Mouse (Mus musculus) layer of hippocampus, postnatal 25 days (tissue): ENCODE measurements around the gene Dcst1. TPM values are rescaled to one million over a fixed set of nuclear protein-coding genes. Genes with fewer than 3 reads are reported as not detected.
A peak's percentile ranks its signal among the peaks of the same experiment; 100 is the strongest.

Source experiments
- DNase-seq, 2 experiments: peaks; one replicate each; pipeline ENCODE4 v3.0.0; 2022; ENCODE audit warnings: mixed read lengths in 2 of 2, low spot score in 1 of 2; ENCODE audit errors: extremely low spot score in 1 of 2
- total RNA-seq, 2 experiments: library from RNA; stranded (reverse); gene quantifications; 2 replicates each; pipeline ENCODE4 v1.2.3; 2021

Dcst1 gene
- total RNA-seq, 2 experiments from 2014 or later = not detected

DNA sequence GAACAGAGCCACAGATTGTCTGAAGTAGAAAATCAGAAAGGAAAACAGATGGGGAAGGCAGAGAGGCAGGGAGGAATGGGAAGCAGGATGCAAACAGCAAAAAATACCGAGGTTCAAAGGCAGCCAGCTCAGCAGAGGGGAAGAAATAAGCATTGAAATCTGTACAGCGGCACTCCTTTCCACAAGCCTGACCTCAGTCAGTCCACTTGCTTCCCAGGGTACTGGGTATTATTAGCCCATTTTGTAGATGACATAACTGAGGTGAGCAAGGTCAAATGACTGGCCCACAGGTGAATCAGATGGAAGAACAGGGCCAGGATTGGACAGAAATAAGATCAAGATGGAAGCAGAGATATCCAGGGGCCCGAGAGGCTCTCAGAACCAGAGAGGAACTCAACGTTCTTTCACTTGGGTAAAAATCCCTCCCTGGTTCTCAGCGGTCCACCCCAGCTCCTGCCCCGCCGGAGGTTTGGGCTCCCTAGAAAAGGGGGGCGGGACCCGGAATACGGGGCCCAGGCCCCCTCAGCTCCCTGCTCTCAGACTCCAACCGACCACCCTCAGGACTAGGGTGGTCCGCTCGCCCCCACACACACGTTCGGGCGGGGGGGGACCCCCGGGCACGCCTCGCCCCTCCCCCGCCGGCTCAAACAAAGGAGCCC, 27.9 kb downstream of the Dcst1 start:
- DNase-seq = no peak

DNA sequence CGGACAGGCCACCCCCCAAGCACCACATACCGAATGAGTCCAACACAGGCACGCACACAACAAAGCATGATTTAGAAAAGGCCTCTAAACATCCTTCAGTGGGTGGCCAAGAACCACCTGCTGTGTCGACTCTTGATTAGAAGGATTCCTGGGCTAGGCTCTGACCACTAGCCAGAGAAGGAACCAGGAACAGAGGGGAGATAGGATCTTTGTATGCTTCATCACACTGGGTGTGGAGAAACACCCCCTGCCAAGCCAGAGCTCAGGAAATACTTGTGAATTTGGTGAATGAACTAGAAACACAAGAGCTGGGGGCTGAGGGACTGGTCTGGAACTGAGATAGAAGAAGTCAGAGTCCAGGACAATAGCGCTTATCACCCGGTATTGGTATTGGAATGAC, 28.5 kb downstream of the Dcst1 start:
- DNase-seq = no peak

DNA sequence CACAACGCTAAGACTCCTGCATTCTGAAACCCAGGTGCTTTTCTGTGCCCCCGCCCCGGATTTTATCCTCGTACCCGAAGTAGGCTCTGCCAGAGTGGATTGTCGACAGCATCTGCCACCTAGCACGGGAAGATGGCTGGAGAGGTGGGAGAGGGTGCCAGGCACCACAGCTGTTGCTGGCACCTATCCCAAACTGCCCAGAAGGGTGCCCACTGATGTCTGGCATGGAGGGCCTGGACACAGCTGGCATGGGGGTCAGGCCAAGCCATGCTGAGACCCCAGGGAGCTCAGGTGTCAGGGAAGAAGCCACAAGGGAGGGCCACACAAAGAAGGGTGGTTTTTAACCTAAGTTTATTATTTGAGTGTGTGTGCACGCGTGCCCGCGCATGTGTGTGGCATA, 32.0 kb downstream of the Dcst1 start:
- no peak for DNase-seq

DNA sequence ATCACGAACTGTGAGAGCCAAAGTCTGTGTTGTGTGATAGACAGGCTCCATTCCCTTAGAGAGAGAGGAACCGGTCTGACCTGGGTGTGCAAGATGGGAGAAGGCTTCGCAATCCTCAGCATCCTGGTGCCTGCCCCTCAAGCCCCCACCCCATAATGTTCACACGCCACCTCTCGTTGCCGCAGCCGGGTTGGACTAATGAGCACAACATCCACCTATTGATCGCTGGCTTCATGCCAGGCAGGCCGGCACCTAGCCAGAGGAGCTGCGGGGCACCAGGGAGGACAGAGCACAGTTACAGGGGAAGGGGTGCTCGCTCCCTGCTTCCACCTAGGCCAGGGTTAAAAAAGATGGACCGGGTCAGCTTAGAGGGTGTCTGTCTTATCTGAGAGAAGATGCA, 32.6 kb downstream of the Dcst1 start:
- DNase-seq = no peak

DNA sequence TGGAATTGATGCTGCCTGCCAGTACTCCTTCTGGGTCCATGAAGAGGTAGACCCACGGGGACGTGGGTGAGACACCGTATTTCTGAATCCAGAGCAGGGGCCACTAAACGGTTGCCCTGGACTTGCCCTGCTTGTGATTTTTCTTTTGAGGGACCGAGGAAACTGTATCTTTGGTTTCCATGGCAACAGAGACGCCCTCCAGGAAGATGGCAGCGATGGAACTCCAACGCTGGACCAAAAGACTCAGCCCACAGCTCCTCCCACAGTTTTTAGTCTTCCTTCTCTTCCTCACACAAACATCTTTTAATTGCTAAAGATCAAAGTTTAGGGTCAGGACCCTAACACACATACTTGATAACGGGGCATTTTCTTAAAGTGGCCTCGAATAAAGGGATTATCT, 33.0 kb downstream of the Dcst1 start:
- DNase-seq = no peak

DNA sequence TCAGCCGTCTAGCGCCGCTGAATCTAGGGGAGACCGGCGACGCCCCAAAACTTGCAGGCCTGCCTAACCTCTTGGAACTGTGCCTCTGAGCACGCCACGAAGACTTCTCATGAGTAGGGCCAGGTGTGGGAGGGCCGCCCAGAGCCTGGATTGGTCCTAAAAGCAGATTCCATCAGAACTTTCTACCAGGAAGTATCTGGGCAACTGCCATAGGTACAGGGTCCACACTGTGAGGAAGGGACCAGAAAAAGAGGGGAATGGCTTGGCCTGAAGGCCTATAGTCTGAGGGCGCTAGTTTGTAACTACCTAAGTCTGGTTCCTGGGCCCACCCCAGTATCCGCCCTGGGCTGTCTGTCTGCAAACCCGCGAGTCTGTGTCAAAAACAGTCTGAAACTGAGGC, 33.5 kb downstream of the Dcst1 start:
- no peak for DNase-seq

DNA sequence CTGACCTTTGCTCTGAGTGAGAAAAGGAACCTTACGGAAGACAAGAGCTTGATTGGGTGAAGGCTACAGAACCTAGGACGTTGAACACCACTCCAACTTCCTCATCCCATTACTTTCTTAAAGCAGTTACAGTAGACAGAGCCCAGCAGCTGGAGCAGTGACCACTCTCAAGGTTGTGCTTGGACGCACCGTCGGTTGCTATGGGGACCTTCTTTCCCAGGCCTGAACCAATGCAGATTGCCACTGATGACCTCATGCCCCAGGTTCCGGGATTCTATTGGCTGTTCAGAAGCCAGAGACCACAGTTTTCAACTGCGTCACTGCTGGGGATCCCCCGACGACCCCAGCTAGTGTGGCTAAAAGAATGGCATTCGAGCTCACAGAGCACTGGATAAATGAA, 34.1 kb downstream of the Dcst1 start:
- DNase-seq = no peak

DNA sequence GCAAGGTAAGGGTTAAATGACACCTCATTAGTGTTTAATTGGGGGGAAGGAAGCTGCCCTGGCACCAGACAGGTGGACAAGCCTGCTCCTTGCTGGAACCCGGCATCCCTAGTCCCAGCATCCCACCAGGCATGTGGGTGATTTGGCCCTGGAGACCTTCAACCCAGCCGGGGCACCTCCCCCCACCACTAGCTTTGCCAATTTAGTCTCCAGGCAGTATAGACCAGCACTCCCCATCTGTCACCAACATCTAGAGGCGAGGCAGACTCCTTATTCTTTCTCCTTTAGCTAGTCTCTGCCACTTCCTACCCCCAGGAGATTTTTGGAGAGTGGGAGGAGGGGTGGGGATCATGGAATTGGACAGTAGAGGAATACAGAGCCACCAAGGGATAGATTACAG, 34.7 kb downstream of the Dcst1 start:
- DNase-seq = no peak

DNA sequence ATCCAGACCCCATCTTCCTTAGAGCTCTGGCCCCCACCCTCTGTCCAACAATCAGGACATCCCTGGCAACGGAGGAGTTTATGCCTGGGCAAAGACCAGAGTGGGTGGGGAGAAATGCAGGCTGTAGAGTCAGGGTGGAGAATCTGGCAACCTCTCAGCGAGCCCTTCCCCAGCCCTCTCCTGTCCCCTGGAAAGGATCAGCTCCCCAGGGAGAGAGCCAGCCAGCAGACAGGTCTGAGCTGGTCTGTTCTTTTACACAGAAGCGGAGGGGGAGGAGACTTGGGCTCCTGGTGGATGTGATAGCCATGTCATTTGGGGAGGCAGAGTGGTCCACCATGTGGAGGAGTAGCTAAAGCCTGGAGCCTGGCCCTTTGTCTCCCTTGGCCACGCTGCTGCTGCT, 36.4 kb downstream of the Dcst1 start:
- no peak for DNase-seq

DNA sequence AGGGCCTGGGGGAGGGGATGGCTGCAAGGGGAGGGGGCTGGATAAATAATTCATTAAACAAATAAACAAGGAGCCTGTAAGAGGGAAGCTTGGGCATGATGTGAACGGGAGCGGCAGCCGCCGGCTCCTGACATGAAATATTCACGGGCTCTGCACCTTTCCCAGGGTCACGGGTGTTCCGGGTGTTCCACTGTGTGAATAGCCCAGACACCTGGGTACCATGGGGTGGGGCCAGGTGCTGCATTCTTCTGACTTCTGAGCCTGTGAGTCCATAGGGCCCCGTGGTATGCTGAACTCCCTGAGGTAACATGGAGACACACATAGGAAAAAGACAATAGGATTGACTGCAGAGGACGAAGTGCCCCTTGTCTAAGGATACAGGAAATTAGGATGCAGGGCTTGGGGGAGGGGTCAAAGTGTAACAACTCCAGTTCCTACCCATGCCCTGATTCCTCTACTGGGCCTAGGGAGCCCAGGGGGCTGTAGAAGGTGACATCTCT, 37.6 kb downstream of the Dcst1 start:
- no peak for DNase-seq

DNA sequence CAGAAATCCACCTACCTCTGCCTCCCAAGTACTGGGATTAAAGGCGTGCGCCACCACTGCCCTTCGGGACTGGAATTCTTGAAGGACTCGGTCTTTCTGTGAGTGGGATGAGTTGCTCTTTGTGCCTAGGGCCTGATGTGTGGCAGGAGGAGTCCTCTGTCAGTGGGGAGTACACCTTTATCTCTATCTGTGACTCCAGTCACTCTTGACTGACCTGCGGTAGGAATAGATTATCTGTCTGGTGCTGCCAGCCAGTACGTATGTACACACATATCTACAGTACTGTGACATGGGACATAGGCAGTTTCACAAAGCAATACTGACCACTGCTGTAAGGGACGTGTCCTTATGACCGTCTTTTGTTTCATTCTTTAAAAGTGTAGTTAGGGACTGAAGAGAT, 39.2 kb downstream of the Dcst1 start:
- no peak for DNase-seq

DNA sequence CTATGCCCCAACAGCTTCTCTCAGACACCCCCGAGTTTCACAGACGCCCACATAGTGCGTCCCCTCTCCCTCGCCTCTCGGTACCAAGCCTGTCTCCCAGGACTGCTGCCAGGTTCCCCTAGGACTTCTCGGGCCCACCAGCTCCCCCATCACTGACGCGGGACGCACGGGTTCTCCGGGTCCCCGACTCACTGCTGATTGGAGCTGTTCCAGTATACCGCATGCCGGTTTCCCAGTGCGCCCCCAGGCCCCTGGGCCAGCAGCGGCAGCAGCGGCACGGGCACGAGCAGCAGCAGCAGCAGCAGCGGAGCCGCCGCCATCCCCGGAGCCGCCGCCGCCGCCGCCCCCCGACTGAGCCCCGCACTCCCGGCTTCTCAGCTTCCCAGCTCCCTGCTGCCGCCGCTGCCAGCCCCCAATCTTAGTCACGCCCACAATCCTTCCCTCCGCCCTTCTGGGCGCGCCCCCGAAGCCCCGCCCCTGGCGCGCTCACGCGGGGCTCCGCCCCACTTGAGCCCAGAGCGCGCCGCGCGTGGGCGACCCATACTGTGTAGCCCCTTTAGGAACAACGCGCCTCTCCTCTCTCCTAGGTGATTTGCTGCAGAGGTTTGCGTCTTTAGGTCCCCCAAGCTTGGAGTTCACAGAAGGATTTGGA, 42.4 kb downstream of the Dcst1 start, which contains the start of gene Efna3:
Gene Efna3, minus strand, starts transcription at position 452 of the 652 bp plus-strand sequence.
- DNase-seq = peak; percentile 72 to 85

DNA sequence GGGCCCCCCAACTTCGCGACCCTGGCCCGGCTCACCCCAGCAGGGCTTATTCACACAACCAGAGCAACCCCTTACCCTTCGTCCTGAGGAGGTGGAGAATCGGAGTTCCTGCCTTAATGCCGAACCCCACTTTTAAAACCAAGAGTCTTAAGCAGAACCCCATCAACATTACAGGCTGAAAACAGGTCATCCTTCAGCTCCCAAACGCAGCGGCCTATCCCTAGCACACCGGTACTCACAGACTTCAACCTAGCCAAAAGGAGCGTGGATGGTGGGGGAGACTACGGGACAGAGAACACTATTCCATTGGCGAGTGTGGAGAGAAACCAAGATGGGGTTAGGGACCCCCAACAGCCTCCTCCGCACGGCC, 42.9 kb downstream of the Dcst1 start:
- no peak for DNase-seq

DNA sequence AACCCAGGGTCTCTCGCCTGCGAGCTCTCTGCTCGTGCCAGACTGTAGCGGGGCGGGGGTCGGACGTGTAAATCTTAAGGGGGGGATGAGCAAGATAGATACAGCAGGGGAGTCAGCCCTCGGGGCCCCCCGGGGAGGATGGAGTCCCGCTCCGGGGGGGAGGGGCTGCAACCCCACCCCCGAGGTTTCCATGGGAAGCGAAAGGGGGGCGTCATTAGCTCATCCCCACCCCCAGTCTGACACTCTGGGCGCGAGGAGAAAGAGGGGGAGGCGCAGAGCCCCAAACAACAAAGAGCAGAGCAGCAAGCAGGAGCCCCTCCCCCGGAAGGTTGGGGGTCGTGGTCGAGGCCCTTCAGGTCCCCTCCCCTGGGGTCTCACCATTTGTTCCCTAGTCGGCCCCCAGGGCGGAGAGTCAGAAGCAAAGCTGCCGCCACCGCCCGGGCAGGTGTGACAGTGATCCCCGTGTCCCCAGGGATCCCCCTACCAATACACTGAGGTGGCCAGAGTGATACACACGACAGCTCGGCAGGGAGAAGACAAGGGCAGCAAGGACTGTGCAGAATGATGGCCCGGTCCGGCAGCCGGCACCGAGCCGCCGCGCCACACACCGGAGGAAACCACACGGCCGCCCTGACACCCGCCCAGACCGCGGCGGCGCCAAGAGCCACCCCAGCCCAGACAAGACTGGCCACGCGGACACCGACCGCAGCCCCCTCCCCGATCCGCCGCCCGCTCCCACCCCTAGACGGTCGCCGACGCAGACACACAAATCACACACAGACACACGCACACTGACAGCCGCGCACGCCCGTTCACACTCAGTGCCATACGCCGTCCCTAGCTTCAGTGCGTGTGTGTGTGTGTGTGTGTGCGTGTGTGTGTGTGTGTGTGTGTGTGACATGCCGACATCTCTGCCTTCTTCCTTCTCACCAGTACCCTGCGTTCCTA, 43.6 kb downstream of the Dcst1 start:
- DNase-seq = no peak

DNA sequence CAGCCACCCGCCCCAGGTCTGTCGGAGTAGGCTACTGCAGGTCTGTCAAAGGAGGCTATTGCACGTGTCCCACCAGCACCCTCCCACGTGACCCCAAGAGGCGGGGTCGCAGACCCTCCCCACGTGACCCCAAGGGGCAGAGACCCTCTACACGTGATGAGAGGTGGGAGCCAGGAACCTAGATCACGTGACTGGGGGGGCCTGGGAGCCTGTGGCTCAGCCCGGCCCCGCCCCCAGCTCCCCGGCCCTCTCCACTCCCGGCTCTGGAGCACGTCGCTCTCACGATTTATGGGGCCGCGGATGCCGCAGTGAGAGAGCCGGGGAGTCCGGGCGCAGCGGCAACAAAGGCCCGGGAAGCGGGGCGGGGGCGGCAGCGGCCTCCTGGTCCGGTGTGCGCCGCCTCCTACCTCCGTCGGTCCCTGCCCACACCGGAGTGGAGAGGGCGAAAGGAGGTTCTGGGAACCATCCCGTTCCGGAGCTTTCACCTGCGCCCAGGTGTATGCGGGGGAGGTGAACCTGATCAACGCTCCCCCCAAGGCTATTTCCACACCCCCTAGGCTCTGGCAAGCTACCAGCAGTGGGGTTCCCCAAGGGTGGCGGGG, 44.4 kb downstream of the Dcst1 start:
- no peak for DNase-seq

DNA sequence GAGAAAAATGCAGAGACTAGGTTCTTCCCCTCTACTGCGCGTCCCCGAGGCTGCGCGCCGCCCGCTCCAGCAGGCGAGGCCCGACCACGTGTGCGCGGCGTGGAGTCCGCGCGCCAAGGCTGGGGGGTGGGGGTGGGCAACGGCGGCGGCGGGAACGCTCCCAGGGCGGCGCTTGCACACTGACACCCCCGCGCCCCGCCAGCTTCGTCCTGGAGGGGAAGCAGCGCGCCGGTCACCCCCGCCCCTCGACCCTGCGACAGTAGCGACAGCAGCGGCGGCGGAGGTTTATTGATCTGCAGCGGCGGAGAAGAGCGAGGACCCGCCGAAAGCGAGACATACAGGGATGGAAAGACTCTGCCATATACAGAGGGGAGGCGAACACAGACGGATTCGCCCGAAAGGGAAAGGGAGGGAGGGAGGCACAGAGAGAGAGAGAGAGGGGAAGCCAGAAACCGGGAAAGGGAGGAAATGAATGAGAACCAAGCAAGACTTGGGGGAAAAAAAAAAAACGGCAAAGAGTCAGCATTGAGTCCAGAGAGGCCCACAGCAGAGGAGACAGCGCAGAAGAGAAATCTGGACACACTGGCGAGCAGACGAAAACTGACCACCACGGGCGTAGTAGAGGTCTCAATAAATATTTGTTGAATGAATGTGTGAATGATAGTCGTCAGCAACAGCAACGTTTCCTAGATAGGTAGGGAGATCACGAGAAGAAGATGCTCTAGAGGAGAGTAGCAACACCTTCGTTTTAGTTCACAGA, 45.3 kb downstream of the Dcst1 start:
- DNase-seq = peak in 1 of 2 experiments; percentile 53

DNA sequence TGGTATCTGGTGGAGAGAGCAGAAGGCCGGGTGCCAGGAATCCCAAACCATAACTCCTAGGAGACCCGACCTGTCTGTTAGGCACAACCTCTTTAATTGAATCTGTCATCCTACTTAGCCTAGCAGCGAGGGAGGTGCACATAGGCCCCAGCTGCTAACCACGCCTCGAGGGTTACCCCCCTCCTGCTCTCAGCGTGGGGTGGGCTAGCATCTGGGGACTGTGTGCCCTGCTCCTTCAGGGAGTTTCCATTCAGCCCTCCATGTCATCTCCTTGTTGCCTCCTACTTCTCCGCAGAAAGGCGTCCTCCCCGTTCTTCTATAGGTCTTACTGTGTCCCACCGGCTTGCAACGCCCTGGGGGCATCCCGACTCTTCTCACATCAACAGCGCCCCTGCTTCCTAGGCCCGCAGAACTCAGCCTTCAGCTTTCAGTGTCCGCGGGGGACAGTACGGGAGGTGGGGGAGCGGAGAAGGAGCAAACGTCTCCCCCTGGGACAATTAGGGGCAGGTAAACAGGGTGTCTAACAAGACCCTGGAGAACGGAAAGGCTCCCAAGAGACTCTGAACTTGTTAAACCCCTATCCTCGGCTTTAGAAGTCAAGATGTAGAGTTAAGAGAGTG, 46.0 kb downstream of the Dcst1 start:
- no peak for DNase-seq

DNA sequence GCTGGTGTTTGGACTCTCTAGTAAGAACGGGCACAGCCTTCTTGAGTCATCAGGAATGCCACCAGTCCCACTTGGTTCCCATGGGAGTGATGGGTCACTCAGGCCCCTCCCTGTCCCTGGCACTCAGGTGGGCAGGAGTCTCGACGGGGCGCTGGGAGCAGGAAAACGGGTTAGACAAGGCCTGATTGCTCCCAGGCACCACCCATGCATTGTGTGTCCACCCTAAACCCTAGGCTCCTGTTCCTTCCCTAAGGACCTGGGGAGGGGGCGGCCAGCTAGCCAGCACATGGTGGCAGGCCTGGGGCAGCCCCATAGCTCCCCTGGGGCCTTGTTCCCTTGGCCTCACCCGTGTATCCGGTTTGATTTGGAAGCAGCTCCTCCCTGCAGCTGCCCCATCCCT, 46.7 kb downstream of the Dcst1 start:
- no peak for DNase-seq

DNA sequence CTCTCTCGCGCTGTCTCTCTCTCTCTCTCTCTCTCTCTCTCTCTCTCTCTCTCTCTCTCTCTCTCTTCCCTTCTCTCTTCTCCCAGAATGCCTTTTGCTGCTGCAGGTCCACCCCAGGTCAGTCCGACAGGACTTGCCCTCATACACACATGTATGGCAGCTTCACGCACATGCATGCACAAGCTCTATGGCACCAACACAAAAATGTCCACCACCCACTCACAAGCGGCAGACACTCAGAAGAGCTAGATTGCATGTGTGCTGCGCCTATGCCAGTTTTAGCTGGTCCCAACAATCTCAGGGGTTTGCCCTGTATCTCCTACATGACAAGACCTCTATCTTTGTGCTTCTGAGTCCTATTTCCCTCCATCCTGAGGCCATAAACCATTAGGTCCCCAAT, 47.8 kb downstream of the Dcst1 start:
- DNase-seq = no peak

DNA sequence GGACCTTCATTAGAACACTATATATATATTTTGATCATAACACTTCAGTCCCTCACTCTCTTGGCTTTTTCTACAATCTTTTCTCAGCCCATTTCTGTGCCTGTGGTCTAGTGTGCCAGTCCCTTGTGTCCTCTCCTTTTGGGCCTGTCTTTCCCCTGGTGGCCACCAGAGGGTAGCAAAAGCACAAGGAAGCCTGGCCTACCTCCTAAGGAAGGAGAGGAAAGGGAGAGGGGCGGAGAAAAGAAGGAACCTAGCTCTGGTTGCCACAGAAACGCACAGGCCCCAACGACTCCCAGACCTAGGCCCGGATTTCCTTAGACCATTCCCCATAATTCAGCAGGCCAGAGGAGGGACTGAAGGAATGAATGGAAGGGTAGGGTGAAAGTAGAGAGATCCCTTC, 48.2 kb downstream of the Dcst1 start:
- peak; percentile 73 to 85 for DNase-seq
